Mouse (Mus musculus) stomach, postnatal 0 days (tissue): ENCODE results near the gene Ly9. TPM values are rescaled to one million over a fixed set of nuclear protein-coding genes. Genes with fewer than 3 reads are reported as not detected.

Experiments
- ATAC-seq: fragments of 200-750 bp; cut with Nextera tagmentation; 2 replicates; pipeline ENCODE4 v1.8.0; 2017; ENCODE audit not compliant: low FRiP score, low TSS enrichment
- DNase-seq: peaks from one replicate; pipeline ENCODE4 v3.0.0-alpha.2; 2016; ENCODE audit warnings: low spot score
- H3K27ac ChIP-seq: fragments of 300-500 bp; sonication (generic); replicated peaks from 2 replicates; pipeline ENCODE4 v1.5.1; 2014; ENCODE audit warnings: mild to moderate bottlenecking, control low read depth
- H3K27me3 ChIP-seq: fragments of 300-500 bp; sonication (generic); 2 replicates; pipeline ENCODE4 v1.6.1; 2014; ENCODE audit warnings: low read length; ENCODE audit not compliant: control insufficient read depth, insufficient read depth
- H3K36me3 ChIP-seq: fragments of 300-500 bp; sonication (generic); 2 replicates; pipeline ENCODE4 v1.6.1; 2014; ENCODE audit warnings: low read length, mixed read lengths; ENCODE audit not compliant: control insufficient read depth, insufficient read depth
- H3K4me1 ChIP-seq: fragments of 300-500 bp; sonication (generic); replicated peaks from 2 replicates; pipeline ENCODE4 v1.6.1; 2014; ENCODE audit warnings: antibody characterized with exemption; ENCODE audit not compliant: control insufficient read depth, insufficient read depth
- H3K4me2 ChIP-seq: fragments of 300-500 bp; sonication (generic); replicated peaks from 2 replicates; pipeline ENCODE4 v1.6.1; 2014; ENCODE audit warnings: low read depth, mild to moderate bottlenecking, control low read depth, moderate library complexity
- H3K4me3 ChIP-seq: fragments of 300-500 bp; sonication (generic); 2 replicates; pipeline ENCODE4 v1.5.1; 2014; ENCODE audit warnings: low read depth, low read length, control low read depth
- H3K9ac ChIP-seq: fragments of 300-500 bp; sonication (generic); 2 replicates; pipeline ENCODE4 v1.6.1; 2014; ENCODE audit warnings: mild to moderate bottlenecking, low read length, control low read depth, mixed read lengths
- H3K9me3 ChIP-seq: fragments of 300-500 bp; sonication (generic); 2 replicates; pipeline ENCODE4 v1.6.1; 2016; ENCODE audit warnings: low read length; ENCODE audit not compliant: control insufficient read depth
- CTCF ChIP-seq: IDR thresholded peaks from 2 replicates; pipeline ENCODE4 v1.5.1; 2016; ENCODE audit warnings: antibody characterized with exemption, low read depth, mild to moderate bottlenecking, moderate library complexity
- EP300 ChIP-seq: optimal IDR thresholded peaks from 2 replicates; pipeline ENCODE3; 2016; ENCODE audit warnings: antibody characterized with exemption
- WGBS: fragments of 180-500 bp; shearing (Covaris S2); extraction: QIAGEN DNeasy Blood & Tissue Kit; methylation state at CpG from one replicate; pipeline ENCODE4 v1.1.7; 2014; 5-methylcytosine and 5-hydroxymethylcytosine counted together
- polyA plus RNA-seq: library from polyadenylated mRNA; unstranded; fragments of >200 nt; fragmentation: Nextera tagmentation; extraction: Ambion mirVana; gene quantifications from 2 replicates; pipeline ENCODE4 v1.2.1, GENCODE M21; 2015

The Ly9 gene
- polyA plus RNA-seq, 1 experiment from 2014 or later = 0.13 TPM

- H3K4me3 ChIP-seq = no peak overlapping the region
- no peaks in the 10 kb centered on the region for H3K4me1 ChIP-seq
- no peak overlapping the region for H3K27ac ChIP-seq
- H3K9me3 ChIP-seq = no peaks in the 10 kb centered on the region
- 73% methylated on average over 6 of the region's 6 CpGs for WGBS
- H3K9ac ChIP-seq = no peak overlapping the region
- no peaks in the 10 kb centered on the region for H3K36me3 ChIP-seq
- DNase-seq = no peak
- no peak overlapping the region for H3K4me2 ChIP-seq
- TF ChIP-seq EP300 (no peak), CTCF (no peak)
- H3K27me3 ChIP-seq = no peaks in the 10 kb centered on the region
- ATAC-seq = no peak
Measured at GRCm38 (mm10) chr1:171629168-171629567, 22.0 kb upstream of the Ly9 start.

- no peaks in the 10 kb centered on the region for H3K27me3 ChIP-seq
- no peaks in the 10 kb centered on the region for H3K36me3 ChIP-seq
- H3K4me1 ChIP-seq = no peaks in the 10 kb centered on the region
- DNase-seq = no peak
- H3K4me3 ChIP-seq = no peak overlapping the region
- ATAC-seq = no peak
- WGBS = 78% methylated on average over 3 of the region's 3 CpGs
- H3K9me3 ChIP-seq = no peaks in the 10 kb centered on the region
- no peak overlapping the region for H3K9ac ChIP-seq
- H3K4me2 ChIP-seq = no peak overlapping the region
- H3K27ac ChIP-seq = no peak overlapping the region
- no peak for TF ChIP-seq CTCF
- no peak for TF ChIP-seq EP300
Measured at GRCm38 (mm10) chr1:171627801-171628200, 20.6 kb upstream of the Ly9 start.

GRCm38 (mm10) chr1:171620091-171620490 is 12.9 kb upstream of the Ly9 start:
- Histone ChIP-seq H3K9me3 (no peaks in the 10 kb centered on the region), H3K4me2 (no peak overlapping the region), H3K4me3 (no peak overlapping the region), H3K9ac (no peak overlapping the region), H3K4me1 (no peaks in the 10 kb centered on the region), H3K27me3 (no peaks in the 10 kb centered on the region), H3K36me3 (no peaks in the 10 kb centered on the region), H3K27ac (no peak overlapping the region)
- 81% methylated on average over 6 of the region's 6 CpGs for WGBS
- TF ChIP-seq CTCF (no peak), EP300 (no peak)
- ATAC-seq (no peak), DNase-seq (no peak)

GRCm38 (mm10) chr1:171619645-171620044 is 12.4 kb upstream of the Ly9 start:
- TF ChIP-seq EP300 (no peak), CTCF (no peak)
- no peak overlapping the region for H3K4me3 ChIP-seq
- no peak overlapping the region for H3K27ac ChIP-seq
- no peaks in the 10 kb centered on the region for H3K9me3 ChIP-seq
- no peaks in the 10 kb centered on the region for H3K27me3 ChIP-seq
- ATAC-seq (no peak), DNase-seq (no peak)
- H3K4me1 ChIP-seq = no peaks in the 10 kb centered on the region
- no peak overlapping the region for H3K9ac ChIP-seq
- H3K36me3 ChIP-seq = no peaks in the 10 kb centered on the region
- WGBS = 85% methylated on average over 3 of the region's 3 CpGs
- H3K4me2 ChIP-seq = no peak overlapping the region

GRCm38 (mm10) chr1:171619001-171619400 is 11.8 kb upstream of the Ly9 start:
- ATAC-seq = no peak
- H3K27ac ChIP-seq = no peak overlapping the region
- WGBS = 82% methylated on average over 8 of the region's 8 CpGs
- TF ChIP-seq CTCF = no peak
- TF ChIP-seq EP300 = no peak
- H3K9ac ChIP-seq = no peak overlapping the region
- H3K27me3 ChIP-seq = no peaks in the 10 kb centered on the region
- no peak overlapping the region for H3K4me2 ChIP-seq
- H3K36me3 ChIP-seq = no peaks in the 10 kb centered on the region
- H3K4me3 ChIP-seq = no peak overlapping the region
- no peaks in the 10 kb centered on the region for H3K4me1 ChIP-seq
- no peaks in the 10 kb centered on the region for H3K9me3 ChIP-seq
- no peak for DNase-seq

- ATAC-seq (no peak), DNase-seq (no peak)
- TF ChIP-seq EP300 (no peak), CTCF (no peak)
- no peaks in the 10 kb centered on the region for H3K27me3 ChIP-seq
- no peaks in the 10 kb centered on the region for H3K9me3 ChIP-seq
- no peaks in the 10 kb centered on the region for H3K36me3 ChIP-seq
- H3K4me2 ChIP-seq = no peak overlapping the region
- H3K9ac ChIP-seq = no peak overlapping the region
- 83% methylated on average over 11 of the region's 11 CpGs for WGBS
- H3K27ac ChIP-seq = no peak overlapping the region
- H3K4me1 ChIP-seq = no peaks in the 10 kb centered on the region
- no peak overlapping the region for H3K4me3 ChIP-seq
Measured at GRCm38 (mm10) chr1:171616881-171617515, 9.8 kb upstream of the Ly9 start.
